Mouse (Mus musculus): Measurements from ENCODE around the gene Myo1b. TPM values are rescaled to one million over a fixed set of nuclear protein-coding genes. Genes with fewer than 3 reads are reported as not detected.

Myo1b gene
- polyA plus RNA-seq, 1 experiment from 2014 or later, result 88.8 TPM

DNA sequence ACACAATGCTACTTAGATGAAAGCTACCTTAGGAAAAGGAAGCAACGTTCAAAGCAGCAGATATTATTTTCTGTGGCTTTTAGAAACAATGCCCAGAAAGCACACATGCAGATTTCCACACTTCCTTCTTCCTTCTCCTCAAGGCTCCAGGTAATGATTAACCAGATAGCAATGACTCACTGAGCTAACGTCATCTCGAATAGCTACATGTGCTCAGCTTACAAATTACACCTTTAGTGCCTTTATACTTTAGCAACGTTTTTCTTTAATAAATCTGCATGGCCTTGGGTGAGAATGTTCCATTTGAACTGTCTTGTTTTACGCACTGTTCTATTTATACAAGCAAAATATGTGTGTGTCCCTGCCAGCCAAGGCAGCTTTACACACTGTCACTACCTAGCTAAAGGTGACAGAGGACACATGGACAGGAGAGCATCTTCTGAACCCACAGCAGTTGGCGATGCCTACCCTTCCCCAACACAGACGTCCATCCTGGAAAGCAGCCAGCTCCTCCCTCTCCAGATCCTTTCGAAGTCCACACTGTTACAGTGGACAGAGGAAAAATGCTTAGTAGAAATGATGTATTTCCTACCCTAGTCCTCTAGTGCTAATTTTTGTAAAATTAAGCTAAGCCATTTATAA, 66.2 kb downstream of the Myo1b start:
- H3K4me3 ChIP-seq (ENCODE audit: low read length), result no peak overlapping the region
- H3K36me3 ChIP-seq (ENCODE audit: control insufficient read depth, insufficient read depth, low read length), result no peaks in the 10 kb centered on the region
- no peak overlapping the region for H3K4me2 ChIP-seq (replicated peaks; ENCODE audit: low read depth, low read length)
- ATAC-seq (ENCODE audit: low FRiP score, low TSS enrichment), result 0 out of 2 replicates have a peak, but pooled peaks have one; percentile 32
- H3K9me3 ChIP-seq (ENCODE audit: control insufficient read depth, low read length), result no peaks in the 10 kb centered on the region
- WGBS, result 41% methylated on average over 8 of the region's 8 CpGs
- H3K27ac ChIP-seq (ENCODE audit: low read depth, low read length), result no peak overlapping the region
- peaks cover 6% of the 10 kb centered on the region; the same call in 1 of the 2 replicates for H3K4me1 ChIP-seq (ENCODE audit: control insufficient read depth, insufficient read depth, low read length)
- no peak overlapping the region for H3K9ac ChIP-seq (ENCODE audit: low read depth, low read length)
- H3K27me3 ChIP-seq (ENCODE audit: control insufficient read depth, insufficient read depth, low read length), result no peaks in the 10 kb centered on the region

DNA sequence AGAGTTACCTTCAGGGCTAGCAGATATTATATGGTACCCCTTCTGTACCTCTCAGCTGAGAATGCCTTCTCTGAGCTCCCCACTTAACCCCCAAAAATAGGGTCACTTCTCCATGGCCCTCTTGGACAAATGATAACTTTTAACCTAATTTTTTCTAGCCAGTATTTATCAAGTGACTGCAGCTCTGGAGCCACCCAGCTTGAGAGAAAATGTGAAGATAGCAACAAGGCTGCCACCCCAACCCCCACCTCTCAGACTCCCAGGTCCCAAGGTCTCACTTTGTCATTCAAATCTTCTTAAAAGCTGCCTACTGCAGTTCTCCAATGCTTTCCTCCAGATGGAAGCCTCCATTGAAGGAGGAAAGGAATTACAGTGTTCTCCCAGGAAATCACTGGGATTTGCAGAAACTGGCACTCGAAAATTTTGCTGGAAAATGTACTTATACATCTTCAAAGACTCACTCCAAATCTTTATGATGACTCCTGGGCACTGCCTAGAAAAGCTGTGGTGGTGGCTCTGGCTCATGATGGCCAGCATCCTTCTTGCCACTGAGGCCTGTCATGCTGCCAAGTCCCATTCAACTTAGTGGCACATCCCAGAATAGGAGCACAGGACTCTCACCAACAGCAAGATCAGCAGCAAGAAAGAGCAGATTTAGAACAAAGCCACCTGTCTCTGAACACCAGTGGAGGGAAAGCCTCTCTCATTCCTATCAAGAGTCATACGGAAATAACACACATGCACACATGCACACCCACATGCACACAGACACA, 70.4 kb downstream of the Myo1b start:
- H3K9me3 ChIP-seq (ENCODE audit: control insufficient read depth, low read length), result no peaks in the 10 kb centered on the region
- H3K27me3 ChIP-seq (ENCODE audit: control insufficient read depth, insufficient read depth, low read length), result no peaks in the 10 kb centered on the region
- no peak overlapping the region for H3K4me3 ChIP-seq (ENCODE audit: low read length)
- H3K9ac ChIP-seq (ENCODE audit: low read depth, low read length), result no peak overlapping the region
- no peak overlapping the region for H3K4me2 ChIP-seq (replicated peaks; ENCODE audit: low read depth, low read length)
- peaks cover 6% of the 10 kb centered on the region; the same call in 1 of the 2 replicates for H3K4me1 ChIP-seq (ENCODE audit: control insufficient read depth, insufficient read depth, low read length)
- no peak for ATAC-seq (ENCODE audit: low FRiP score, low TSS enrichment)
- no peak overlapping the region for H3K27ac ChIP-seq (ENCODE audit: low read depth, low read length)
- H3K36me3 ChIP-seq (ENCODE audit: control insufficient read depth, insufficient read depth, low read length), result no peaks in the 10 kb centered on the region
- whole genome bisulfite sequencing, result 85% methylated on average over 2 of the region's 2 CpGs

DNA sequence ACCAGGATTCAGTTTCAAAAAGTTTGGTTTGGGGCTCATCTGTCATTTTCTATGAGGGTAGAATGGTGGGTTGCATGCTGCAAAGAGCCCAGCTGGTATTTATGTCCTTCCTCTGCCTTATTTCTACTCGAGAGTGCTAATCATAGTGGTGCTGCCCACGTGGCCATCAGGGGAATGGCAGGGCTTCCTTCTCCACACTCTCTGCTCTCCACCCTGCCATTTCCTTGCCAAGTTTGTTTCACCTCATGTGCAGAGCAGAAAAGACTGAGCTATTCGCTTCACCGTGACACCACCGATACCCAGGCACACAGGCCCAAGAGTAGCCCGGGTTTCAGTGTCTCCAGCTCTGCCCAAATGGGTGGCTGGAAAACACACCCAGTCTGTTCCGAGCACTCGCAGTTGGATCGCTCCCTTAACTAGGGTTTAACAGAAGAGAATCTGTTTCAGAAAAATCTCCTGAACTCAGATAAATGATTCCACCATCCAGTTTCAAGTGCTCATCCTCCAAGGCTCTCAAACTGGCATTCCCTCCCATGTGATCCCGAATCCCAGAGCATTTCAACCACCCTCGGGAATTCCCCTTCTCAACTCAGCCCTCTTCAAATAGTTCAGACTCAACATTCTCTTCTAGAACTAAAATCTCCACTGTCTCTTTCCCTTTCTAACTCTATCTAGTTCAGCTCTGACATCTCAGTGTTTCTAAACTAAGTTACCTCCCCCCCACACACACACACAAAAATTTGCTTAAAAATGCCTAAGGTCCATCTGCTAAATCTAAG, 77.8 kb downstream of the Myo1b start:
- no peak for ATAC-seq (ENCODE audit: low FRiP score, low TSS enrichment)
- no peak overlapping the region for H3K27ac ChIP-seq (ENCODE audit: low read depth, low read length)

DNA sequence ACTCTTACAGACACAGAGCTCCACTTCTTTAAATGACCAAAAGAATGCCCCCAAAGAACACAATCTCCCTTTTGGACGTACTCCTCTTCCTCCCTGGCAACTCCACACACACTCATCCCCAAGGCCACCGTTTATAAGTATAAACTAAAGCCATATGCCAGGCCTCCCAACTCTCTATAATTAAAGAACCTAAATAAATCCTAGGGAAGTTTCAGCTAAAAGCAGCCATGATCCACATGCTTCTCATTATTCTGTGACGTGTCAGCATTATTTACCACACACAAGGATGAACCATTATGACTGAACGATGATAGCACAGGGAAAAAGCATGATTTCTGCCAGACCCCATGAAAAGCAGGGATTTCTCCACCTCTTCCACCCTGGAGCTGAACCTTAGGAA, 78.6 kb downstream of the Myo1b start:
- Histone ChIP-seq H3K4me2 (replicated peaks; ENCODE audit: low read depth, low read length) (no peak overlapping the region), H3K4me1 (ENCODE audit: control insufficient read depth, insufficient read depth, low read length) (peaks cover 3% of the 10 kb centered on the region; the same call in 1 of the 2 replicates), H3K4me3 (ENCODE audit: low read length) (no peak overlapping the region), H3K27ac (ENCODE audit: low read depth, low read length) (no peak overlapping the region), H3K9me3 (ENCODE audit: control insufficient read depth, low read length) (no peaks in the 10 kb centered on the region), H3K9ac (ENCODE audit: low read depth, low read length) (no peak overlapping the region), H3K36me3 (ENCODE audit: control insufficient read depth, insufficient read depth, low read length) (peaks cover 3% of the 10 kb centered on the region; the same call in 1 of the 2 replicates), H3K27me3 (ENCODE audit: control insufficient read depth, insufficient read depth, low read length) (no peaks in the 10 kb centered on the region)
- WGBS, result 70% methylated on average over 4 of the region's 4 CpGs
- ATAC-seq (ENCODE audit: low FRiP score, low TSS enrichment), result no peak

More for the DNA sequence above, 77.8 kb downstream of the Myo1b start:
- Histone ChIP-seq H3K27me3 (ENCODE audit: control insufficient read depth, insufficient read depth, low read length) (no peaks in the 10 kb centered on the region), H3K4me3 (ENCODE audit: low read length) (no peak overlapping the region), H3K9me3 (ENCODE audit: control insufficient read depth, low read length) (no peaks in the 10 kb centered on the region), H3K9ac (ENCODE audit: low read depth, low read length) (no peak overlapping the region), H3K4me1 (ENCODE audit: control insufficient read depth, insufficient read depth, low read length) (peaks cover 3% of the 10 kb centered on the region; the same call in 1 of the 2 replicates), H3K4me2 (replicated peaks; ENCODE audit: low read depth, low read length) (no peak overlapping the region), H3K36me3 (ENCODE audit: control insufficient read depth, insufficient read depth, low read length) (peaks cover 3% of the 10 kb centered on the region; the same call in 1 of the 2 replicates)
- WGBS, result 76% methylated on average over 11 of the region's 11 CpGs

DNA sequence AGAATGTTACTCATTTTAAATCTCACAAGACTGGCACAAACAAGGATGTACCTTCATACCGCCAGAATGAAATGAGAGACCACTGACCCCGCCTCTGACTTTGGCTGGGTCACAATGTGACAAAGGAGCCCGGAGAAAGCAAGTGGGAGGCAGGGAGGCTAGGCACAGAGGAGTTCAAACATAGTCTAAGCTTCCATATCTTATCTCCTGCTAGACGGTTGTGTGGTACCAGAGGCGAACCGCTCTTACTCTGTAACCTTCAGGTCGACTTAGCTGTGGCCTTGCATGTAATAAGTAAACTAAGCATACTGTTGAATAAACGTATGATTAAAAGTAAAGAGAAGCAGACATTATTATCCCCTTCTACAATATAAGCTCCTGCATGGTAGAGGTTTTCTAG, 80.1 kb downstream of the Myo1b start:
- Histone ChIP-seq H3K36me3 (ENCODE audit: control insufficient read depth, insufficient read depth, low read length) (peaks cover 3% of the 10 kb centered on the region; the same call in 1 of the 2 replicates), H3K4me2 (replicated peaks; ENCODE audit: low read depth, low read length) (no peak overlapping the region), H3K27ac (ENCODE audit: low read depth, low read length) (no peak overlapping the region), H3K9me3 (ENCODE audit: control insufficient read depth, low read length) (no peaks in the 10 kb centered on the region), H3K27me3 (ENCODE audit: control insufficient read depth, insufficient read depth, low read length) (no peaks in the 10 kb centered on the region), H3K9ac (ENCODE audit: low read depth, low read length) (no peak overlapping the region), H3K4me3 (ENCODE audit: low read length) (no peak overlapping the region), H3K4me1 (ENCODE audit: control insufficient read depth, insufficient read depth, low read length) (peaks cover 3% of the 10 kb centered on the region; the same call in 1 of the 2 replicates)
- 60% methylated on average over 8 of the region's 8 CpGs for WGBS
- no peak for ATAC-seq (ENCODE audit: low FRiP score, low TSS enrichment)

DNA sequence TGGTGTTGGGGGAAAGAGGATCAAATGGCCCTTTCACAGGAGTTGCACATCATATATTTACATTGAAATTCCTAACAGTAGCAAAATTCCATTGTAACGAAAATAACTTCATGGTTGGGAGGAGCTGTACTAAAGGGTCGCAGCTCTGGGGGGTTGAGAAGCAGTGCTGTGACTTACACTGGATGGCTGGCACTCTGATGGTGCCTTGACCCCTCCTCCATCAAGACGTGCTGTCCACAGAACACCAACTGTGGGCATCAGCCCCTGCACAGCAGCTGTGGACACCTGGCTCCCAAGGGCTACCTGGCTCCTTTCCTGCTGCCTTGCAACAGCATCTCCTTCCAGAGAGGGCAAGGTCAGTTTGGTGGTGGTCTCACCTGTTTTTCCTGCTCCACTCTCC, 81.8 kb downstream of the Myo1b start:
- Histone ChIP-seq H3K27ac (ENCODE audit: low read depth, low read length) (no peak overlapping the region), H3K27me3 (ENCODE audit: control insufficient read depth, insufficient read depth, low read length) (no peaks in the 10 kb centered on the region), H3K9ac (ENCODE audit: low read depth, low read length) (no peak overlapping the region), H3K4me1 (ENCODE audit: control insufficient read depth, insufficient read depth, low read length) (peaks cover 3% of the 10 kb centered on the region; the same call in 1 of the 2 replicates), H3K9me3 (ENCODE audit: control insufficient read depth, low read length) (no peaks in the 10 kb centered on the region), H3K4me2 (replicated peaks; ENCODE audit: low read depth, low read length) (no peak overlapping the region), H3K4me3 (ENCODE audit: low read length) (no peak overlapping the region), H3K36me3 (ENCODE audit: control insufficient read depth, insufficient read depth, low read length) (peaks cover 3% of the 10 kb centered on the region; the same call in 1 of the 2 replicates)
- ATAC-seq (ENCODE audit: low FRiP score, low TSS enrichment), result peak; percentile 39; the same call in 1 of the 2 replicates
- WGBS, result 53% methylated on average over 3 of the region's 3 CpGs

DNA sequence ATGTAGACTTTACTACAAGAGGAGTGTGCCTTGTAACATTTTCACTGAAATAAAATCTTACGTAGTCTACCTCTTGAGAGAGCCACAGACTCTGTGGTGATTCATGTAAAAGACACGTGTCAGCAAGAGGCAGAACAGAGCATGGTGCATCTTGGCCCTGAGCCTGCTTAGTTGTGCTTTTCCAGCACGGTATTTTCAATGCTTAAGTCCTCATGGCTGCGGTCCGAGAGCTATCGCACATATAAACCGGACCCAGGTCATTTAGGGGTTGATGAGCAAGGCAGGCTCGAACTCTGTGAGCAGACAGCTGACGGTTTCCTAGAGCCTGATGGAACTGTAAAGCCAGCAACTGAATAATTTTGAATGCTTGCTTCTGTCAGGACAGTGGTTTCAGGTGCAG, 86.5 kb downstream of the Myo1b start:
- Histone ChIP-seq H3K27ac (ENCODE audit: low read depth, low read length) (no peak overlapping the region), H3K4me2 (replicated peaks; ENCODE audit: low read depth, low read length) (no peak overlapping the region), H3K4me3 (ENCODE audit: low read length) (no peak overlapping the region), H3K27me3 (ENCODE audit: control insufficient read depth, insufficient read depth, low read length) (no peaks in the 10 kb centered on the region), H3K36me3 (ENCODE audit: control insufficient read depth, insufficient read depth, low read length) (peaks cover 3% of the 10 kb centered on the region; the same call in 1 of the 2 replicates), H3K9ac (ENCODE audit: low read depth, low read length) (no peak overlapping the region), H3K4me1 (ENCODE audit: control insufficient read depth, insufficient read depth, low read length) (peaks cover 3% of the 10 kb centered on the region; the same call in 1 of the 2 replicates), H3K9me3 (ENCODE audit: control insufficient read depth, low read length) (no peaks in the 10 kb centered on the region)
- ATAC-seq (ENCODE audit: low FRiP score, low TSS enrichment), result no peak
- 86% methylated on average over 9 of the region's 9 CpGs for WGBS

DNA sequence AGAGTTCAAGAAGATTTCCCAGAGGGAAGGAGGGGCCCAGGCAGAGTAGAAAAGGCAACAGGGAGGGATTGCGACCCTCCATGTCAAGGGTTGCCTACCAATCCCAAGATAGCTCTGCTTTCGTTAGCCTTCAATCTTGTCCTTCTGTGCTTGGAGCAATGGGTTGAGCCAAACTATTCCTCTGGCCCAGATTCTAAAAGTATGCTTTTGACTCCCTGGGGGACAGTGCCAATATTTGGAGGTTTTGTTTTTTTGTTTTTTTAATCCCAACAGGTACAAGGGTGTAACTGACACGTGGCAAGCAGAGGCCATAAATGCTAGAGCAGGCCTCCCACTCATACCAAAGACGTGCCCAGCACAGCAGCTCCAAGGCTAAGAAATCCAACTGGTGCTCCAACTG, 93.3 kb downstream of the Myo1b start:
- Histone ChIP-seq H3K9me3 (ENCODE audit: control insufficient read depth, low read length) (no peaks in the 10 kb centered on the region), H3K4me2 (replicated peaks; ENCODE audit: low read depth, low read length) (no peak overlapping the region), H3K36me3 (ENCODE audit: control insufficient read depth, insufficient read depth, low read length) (peaks cover 3% of the 10 kb centered on the region; the same call in 1 of the 2 replicates), H3K27ac (ENCODE audit: low read depth, low read length) (no peak overlapping the region), H3K27me3 (ENCODE audit: control insufficient read depth, insufficient read depth, low read length) (no peaks in the 10 kb centered on the region), H3K9ac (ENCODE audit: low read depth, low read length) (no peak overlapping the region), H3K4me1 (ENCODE audit: control insufficient read depth, insufficient read depth, low read length) (0 out of 2 replicates have a peak, but pooled peaks cover 4% of the 10 kb centered on the region), H3K4me3 (ENCODE audit: low read length) (no peak overlapping the region)
- 57% methylated on average over 4 of the region's 4 CpGs for WGBS
- ATAC-seq (ENCODE audit: low FRiP score, low TSS enrichment), result no peak

Data from kidney, embryonic 14.5 days (tissue).